ENCODE assay signal across 9 mouse cellular contexts in genomic region chr10:111600677-111601099, GRCm38 (mm10).
DNase-seq lines count a peak whose midpoint lies in the region; ATAC-seq lines count a peak whose summit lies in the region.
"Had no signal": no experiment of that assay in that cellular context is flagged by ENCODE, and none has a peak within 500 bp of the region (broad histone marks: within the 10 kb centered on the region; RNA-seq: fewer than 3 reads in every experiment).

No protein-coding gene starts in this region.

- H3K4me2 ChIP-seq in forebrain, embryonic 14.5 days (ENCODE audit: low read length) = no peak overlapping the region
- no peak overlapping the region for H3K4me2 ChIP-seq in heart, embryonic 14.5 days (ENCODE audit: low read length)
- H3K4me2 ChIP-seq in liver, embryonic 11.5 days = no peak overlapping the region; the same call in 1 of the 2 replicates
- H3K4me2 ChIP-seq in neural tube, embryonic 11.5 days (ENCODE audit: low read depth) = no peak overlapping the region

- WGBS in forebrain, embryonic 14.5 days = 0% methylated on average over 2 of the region's 2 CpGs
- 0% methylated on average over 2 of the region's 2 CpGs for WGBS in heart, embryonic 14.5 days
- 19% methylated on average over 2 of the region's 2 CpGs for WGBS in liver, embryonic 11.5 days
- 17% methylated on average over 2 of the region's 2 CpGs for WGBS in neural tube, embryonic 11.5 days

- peak; percentile 81 for ATAC-seq in forebrain, embryonic 14.5 days
- peak; percentile 82 for ATAC-seq in heart, embryonic 14.5 days (ENCODE audit: insufficient number of reproducible peaks, insufficient read depth, low FRiP score, low read depth)
- ATAC-seq in liver, embryonic 11.5 days (replicated peaks; ENCODE audit: low FRiP score) = no peak
- ATAC-seq in neural tube, embryonic 11.5 days (ENCODE audit: insufficient read depth, low FRiP score, low TSS enrichment) = no peak

- peaks cover 7% of the 10 kb centered on the region for H3K4me1 ChIP-seq in forebrain, embryonic 14.5 days (ENCODE audit: control insufficient read depth, insufficient read depth, low read length)
- peaks cover 19 to 31% of the 10 kb centered on the region in 2 experiments for H3K4me1 ChIP-seq in heart, embryonic 14.5 days (ENCODE audit: control insufficient read depth in 2 of 2, insufficient read depth in 2 of 2, low read length in 2 of 2)
- peaks cover 27% of the 10 kb centered on the region for H3K4me1 ChIP-seq in liver, embryonic 11.5 days (replicated peaks; ENCODE audit: control insufficient read depth, insufficient read depth, low read length)
- H3K4me1 ChIP-seq in neural tube, embryonic 11.5 days (ENCODE audit: control insufficient read depth, insufficient read depth, low read length) = 0 out of 2 replicates have a peak, but pooled peaks cover 3% of the 10 kb centered on the region

- 0 out of 2 replicates have a peak overlapping the region, but pooled peaks have one; percentile 2 for H3K27ac ChIP-seq in forebrain, embryonic 14.5 days (ENCODE audit: low read depth, low read length)
- peak overlapping the region; percentile 53 to 74 for H3K27ac ChIP-seq in heart, embryonic 14.5 days (replicated peaks in 1 of 2; ENCODE audit: control insufficient read depth in 1 of 2, insufficient read depth in 1 of 2, low read depth in 2 of 2, low read length in 2 of 2)
- no peak overlapping the region for H3K27ac ChIP-seq in liver, embryonic 11.5 days (ENCODE audit: low read depth, low read length)
- H3K27ac ChIP-seq in neural tube, embryonic 11.5 days (ENCODE audit: low read depth, low read length) = no peak overlapping the region

- DNase-seq in embryo, embryonic 11 days = peak; percentile 55
- DNase-seq in embryo, embryonic 10.5 days (ENCODE audit: low spot score) = no peak
- peak; percentile 84 for DNase-seq in forebrain, embryonic 14.5 days (ENCODE audit: low spot score)
- DNase-seq in kidney, postnatal 10 days = peak; percentile 94
- DNase-seq in liver, embryonic 11.5 days (ENCODE audit: low spot score) = peak; percentile 41
- peak; percentile 65 for DNase-seq in neural tube, embryonic 11.5 days (ENCODE audit: low spot score)
- DNase-seq in thymus, postnatal 4 days = peak; percentile 44

- H3K4me3 ChIP-seq in forebrain, embryonic 14.5 days (ENCODE audit: low read depth, low read length) = no peak overlapping the region
- H3K4me3 ChIP-seq in heart, embryonic 14.5 days (ENCODE audit: control insufficient read depth in 1 of 2, insufficient read depth in 1 of 2, low read depth in 1 of 2, low read length in 2 of 2) = no peak overlapping the region
- no peak overlapping the region for H3K4me3 ChIP-seq in liver, embryonic 11.5 days (ENCODE audit: low read depth, low read length)
- no peak overlapping the region for H3K4me3 ChIP-seq in neural tube, embryonic 11.5 days (ENCODE audit: low read depth, low read length)

- H3K9ac ChIP-seq in forebrain, embryonic 14.5 days (ENCODE audit: low read length) = peak overlapping the region; percentile 13; the same call in 1 of the 2 replicates
- no peak overlapping the region for H3K9ac ChIP-seq in heart, embryonic 14.5 days (ENCODE audit: low read length)
- no peak overlapping the region for H3K9ac ChIP-seq in liver, embryonic 11.5 days (ENCODE audit: low read depth, low read length)
- no peak overlapping the region for H3K9ac ChIP-seq in neural tube, embryonic 11.5 days (ENCODE audit: low read length)

- H3K9me3 ChIP-seq in forebrain, embryonic 14.5 days (replicated peaks; ENCODE audit: control insufficient read depth, low read length) = no peaks in the 10 kb centered on the region
- H3K9me3 ChIP-seq in heart, embryonic 14.5 days (ENCODE audit: control insufficient read depth, low read length) = no peaks in the 10 kb centered on the region
- no peaks in the 10 kb centered on the region for H3K9me3 ChIP-seq in liver, embryonic 11.5 days (ENCODE audit: control insufficient read depth, low read length)
- no peaks in the 10 kb centered on the region for H3K9me3 ChIP-seq in neural tube, embryonic 11.5 days (ENCODE audit: control insufficient read depth, low read length)

- H3K36me3 ChIP-seq in forebrain, embryonic 14.5 days (ENCODE audit: control insufficient read depth, insufficient read depth, low read length) = no peaks in the 10 kb centered on the region
- no peaks in the 10 kb centered on the region for H3K36me3 ChIP-seq in heart, embryonic 14.5 days (ENCODE audit: control insufficient read depth, insufficient read depth, low read length)
- H3K36me3 ChIP-seq in liver, embryonic 11.5 days (ENCODE audit: control insufficient read depth, insufficient read depth, low read length) = no peaks in the 10 kb centered on the region
- H3K36me3 ChIP-seq in neural tube, embryonic 11.5 days (ENCODE audit: control insufficient read depth, insufficient read depth, low read length) = no peaks in the 10 kb centered on the region

- H3K27me3 ChIP-seq in forebrain, embryonic 14.5 days (replicated peaks; ENCODE audit: control insufficient read depth, insufficient read depth, low read length) = no peaks in the 10 kb centered on the region
- H3K27me3 ChIP-seq in heart, embryonic 14.5 days (ENCODE audit: control insufficient read depth, insufficient read depth, low read length) = no peaks in the 10 kb centered on the region; the same call in 1 of the 2 replicates
- H3K27me3 ChIP-seq in liver, embryonic 11.5 days (replicated peaks; ENCODE audit: control insufficient read depth, insufficient read depth, low read length) = no peaks in the 10 kb centered on the region
- no peaks in the 10 kb centered on the region for H3K27me3 ChIP-seq in neural tube, embryonic 11.5 days (ENCODE audit: control insufficient read depth, insufficient read depth, low read length)
- H3K27me3 ChIP-seq: CH12.LX had no signal

Comparison
In these comparisons a context has a peak if more than half of its experiments do, and no peak if none do; other contexts are left out.
1. ATAC-seq: peak in forebrain, embryonic 14.5 days (single experiment) and heart, embryonic 14.5 days (single experiment); none in liver, embryonic 11.5 days (single experiment) and neural tube, embryonic 11.5 days (single experiment).
2. H3K27ac ChIP-seq: peak in forebrain, embryonic 14.5 days (single experiment) and heart, embryonic 14.5 days (2 of 2); none in liver, embryonic 11.5 days (single experiment) and neural tube, embryonic 11.5 days (single experiment).